Mouse (Mus musculus) neural tube, embryonic 13.5 days (tissue): ENCODE data around the gene Cldn10. TPM values are rescaled to one million over a fixed set of nuclear protein-coding genes. Genes with fewer than 3 reads are reported as not detected.

Experiments used
- ATAC-seq: fragments of 200-750 bp; cut with Nextera tagmentation; 2 replicates; pipeline ENCODE4 v1.8.0; 2017; ENCODE audit warnings: low read depth, mild to moderate bottlenecking, moderate TSS enrichment, moderate library complexity
- H3K27ac ChIP-seq: fragments of 300-500 bp; sonication (generic); replicated peaks from 2 replicates; pipeline ENCODE4 v1.5.1; 2015; ENCODE audit warnings: moderate library complexity, mild to moderate bottlenecking, inconsistent platforms
- H3K27me3 ChIP-seq: fragments of 300-500 bp; sonication (generic); 2 replicates; pipeline ENCODE4 v1.6.1; 2015; ENCODE audit warnings: mild to moderate bottlenecking, inconsistent platforms
- H3K36me3 ChIP-seq: fragments of 300-500 bp; sonication (generic); 2 replicates; pipeline ENCODE4 v1.6.1; 2015; ENCODE audit warnings: mild to moderate bottlenecking, inconsistent platforms
- H3K4me1 ChIP-seq: fragments of 300-500 bp; sonication (generic); replicated peaks from 2 replicates; pipeline ENCODE4 v1.6.1; 2015; ENCODE audit warnings: inconsistent platforms
- H3K4me2 ChIP-seq: fragments of 300-500 bp; sonication (generic); 2 replicates; pipeline ENCODE4 v1.6.1; 2015; ENCODE audit warnings: inconsistent platforms, mild to moderate bottlenecking, moderate library complexity
- H3K4me3 ChIP-seq: fragments of 300-500 bp; sonication (generic); 2 replicates; pipeline ENCODE4 v1.5.1; 2015; ENCODE audit warnings: mild to moderate bottlenecking, inconsistent platforms
- H3K9ac ChIP-seq: fragments of 300-500 bp; sonication (generic); 2 replicates; pipeline ENCODE4 v1.6.1; 2015; ENCODE audit warnings: moderate library complexity, mild to moderate bottlenecking, inconsistent platforms
- H3K9me3 ChIP-seq: fragments of 300-500 bp; sonication (generic); 2 replicates; pipeline ENCODE4 v1.6.1; 2016; ENCODE audit warnings: inconsistent platforms
- WGBS: fragments of 180-500 bp; shearing (Covaris S2); methylation state at CpG from one replicate; pipeline ENCODE4 v1.1.7; 2015; 5-methylcytosine and 5-hydroxymethylcytosine counted together
- polyA plus RNA-seq: library from polyadenylated mRNA; unstranded; fragments of >200 nt; fragmentation: Nextera tagmentation; extraction: Ambion mirVana; gene quantifications from 2 replicates; pipeline ENCODE4 v1.2.1, GENCODE M21; 2015

Gene Cldn10
- polyA plus RNA-seq, 1 experiment from 2014 or later = 0.38 TPM

DNA sequence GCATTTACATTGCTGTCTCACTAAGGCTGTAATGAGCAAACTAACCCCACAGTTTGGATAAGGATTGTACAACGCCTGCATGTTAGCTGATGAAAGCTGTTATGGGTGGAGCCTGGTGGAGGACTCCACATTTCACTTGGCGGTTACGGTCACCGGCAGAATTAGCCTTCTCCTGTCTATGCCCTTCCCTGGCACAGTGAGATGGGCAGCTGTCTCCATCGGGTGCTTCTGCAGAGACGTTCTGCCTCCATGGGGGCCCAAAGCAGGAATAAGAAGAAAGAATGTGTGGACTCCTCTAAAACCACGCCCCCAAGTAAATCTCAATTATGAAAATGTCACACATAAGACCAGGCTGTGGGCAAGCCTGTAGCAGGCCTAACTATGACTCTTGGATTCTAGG, 21.8 kb upstream of the Cldn10 start:
- H3K27ac ChIP-seq = no peak overlapping the region
- no peaks in the 10 kb centered on the region for H3K36me3 ChIP-seq
- H3K4me2 ChIP-seq = no peak overlapping the region
- H3K4me1 ChIP-seq = no peaks in the 10 kb centered on the region
- H3K27me3 ChIP-seq = 0 out of 2 replicates have a peak, but pooled peaks cover 3% of the 10 kb centered on the region
- no peak for ATAC-seq
- H3K4me3 ChIP-seq = no peak overlapping the region
- H3K9ac ChIP-seq = no peak overlapping the region
- no peaks in the 10 kb centered on the region for H3K9me3 ChIP-seq
- WGBS = 82% methylated on average over 7 of the region's 7 CpGs

DNA sequence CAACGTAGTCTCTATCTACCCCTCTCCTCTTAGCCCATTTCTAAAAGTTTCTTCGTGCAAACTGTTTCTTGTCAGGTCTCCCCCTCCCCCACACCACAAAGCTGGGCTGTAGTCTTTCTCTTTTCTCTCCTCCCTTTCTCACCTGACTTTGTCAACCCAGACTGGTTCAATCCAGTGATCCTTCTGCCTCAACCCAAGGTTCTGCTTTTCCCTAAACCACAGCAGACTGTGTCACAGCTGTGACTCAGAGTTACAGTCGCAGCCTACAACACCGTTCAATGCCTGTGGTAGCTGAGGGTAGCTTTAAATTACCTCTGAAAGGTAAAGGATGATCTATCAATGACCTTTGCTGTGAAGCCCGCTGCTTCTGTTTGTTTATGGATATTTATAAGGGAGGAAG, 21.3 kb upstream of the Cldn10 start:
- H3K36me3 ChIP-seq = no peaks in the 10 kb centered on the region

GRCm38 (mm10) chr14:118767673-118768353, 19.9 kb upstream of the Cldn10 start:
- peak; percentile 91 for ATAC-seq
- H3K4me2 ChIP-seq = no peak overlapping the region
- H3K36me3 ChIP-seq = no peaks in the 10 kb centered on the region
- 0 out of 2 replicates have a peak, but pooled peaks cover 3% of the 10 kb centered on the region for H3K27me3 ChIP-seq
- H3K9me3 ChIP-seq = no peaks in the 10 kb centered on the region
- no peaks in the 10 kb centered on the region for H3K4me1 ChIP-seq
- no peak overlapping the region for H3K4me3 ChIP-seq
- WGBS = 38% methylated on average over 14 of the region's 14 CpGs
- H3K27ac ChIP-seq = no peak overlapping the region
- no peak overlapping the region for H3K9ac ChIP-seq

More for the DNA sequence above, 21.3 kb upstream of the Cldn10 start:
- no peak overlapping the region for H3K9ac ChIP-seq
- no peak overlapping the region for H3K4me3 ChIP-seq
- no peak overlapping the region for H3K27ac ChIP-seq
- H3K9me3 ChIP-seq = no peaks in the 10 kb centered on the region
- 0 out of 2 replicates have a peak, but pooled peaks cover 3% of the 10 kb centered on the region for H3K27me3 ChIP-seq
- WGBS = 79% methylated on average over 5 of the region's 5 CpGs
- H3K4me1 ChIP-seq = no peaks in the 10 kb centered on the region
- ATAC-seq = no peak
- H3K4me2 ChIP-seq = no peak overlapping the region

- Histone ChIP-seq H3K4me2 (no peak overlapping the region), H3K36me3 (no peaks in the 10 kb centered on the region), H3K4me1 (no peaks in the 10 kb centered on the region), H3K4me3 (no peak overlapping the region), H3K9ac (no peak overlapping the region), H3K9me3 (no peaks in the 10 kb centered on the region), H3K27ac (no peak overlapping the region), H3K27me3 (0 out of 2 replicates have a peak, but pooled peaks cover 3% of the 10 kb centered on the region)
- ATAC-seq = no peak
- WGBS = 53% methylated on average over 17 of the region's 17 CpGs
Observed at GRCm38 (mm10) chr14:118768354-118768713, 19.4 kb upstream of the Cldn10 start.

- no peaks in the 10 kb centered on the region for H3K36me3 ChIP-seq
Observed at GRCm38 (mm10) chr14:118773668-118774067, 14.0 kb upstream of the Cldn10 start.

DNA sequence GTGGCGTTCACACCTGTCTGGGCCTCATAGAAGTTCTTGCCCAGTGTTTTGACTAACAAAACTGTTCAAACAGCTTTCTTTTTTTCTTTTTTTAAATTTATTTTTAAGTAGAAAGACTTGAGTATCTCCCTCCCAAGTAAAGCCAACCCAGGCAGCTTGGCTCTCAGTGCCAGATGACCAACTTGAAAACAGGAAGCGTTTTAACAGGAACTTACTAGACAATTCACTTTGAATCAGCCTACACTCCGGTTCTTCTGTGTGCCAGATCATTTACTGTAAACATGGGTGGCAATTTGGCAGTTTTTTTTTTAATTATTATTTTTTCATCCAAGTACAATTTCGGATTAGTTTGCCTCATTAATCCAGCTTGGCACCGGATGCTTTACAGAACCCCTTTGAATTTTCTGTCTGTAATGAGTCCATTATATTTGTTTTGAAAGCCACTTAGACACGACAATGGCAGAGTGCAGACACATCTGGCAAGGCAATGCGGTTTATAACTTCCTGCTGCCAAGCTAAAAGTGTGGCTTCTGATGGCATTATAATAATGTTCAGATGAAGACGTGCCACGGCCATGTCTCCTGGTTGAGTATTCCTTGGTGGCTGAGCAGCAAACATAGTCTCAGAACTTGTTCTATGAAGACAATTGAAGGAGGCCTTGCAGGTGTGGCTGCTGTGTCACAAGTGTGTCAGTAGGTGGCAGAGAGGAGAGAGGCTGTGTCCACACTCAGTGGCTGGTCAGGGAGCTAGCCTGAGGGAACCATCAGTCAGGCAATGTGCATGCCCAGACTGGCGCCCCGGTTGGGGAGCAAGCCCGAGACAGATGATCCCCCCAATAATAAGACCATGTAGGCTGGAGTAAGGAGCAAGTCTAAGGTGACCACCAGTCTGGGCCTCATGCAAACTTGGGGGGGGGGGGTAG, 12.9 kb upstream of the Cldn10 start:
- Histone ChIP-seq H3K4me2 (no peak overlapping the region), H3K4me1 (no peaks in the 10 kb centered on the region), H3K9me3 (no peaks in the 10 kb centered on the region), H3K27me3 (no peaks in the 10 kb centered on the region), H3K36me3 (no peaks in the 10 kb centered on the region), H3K27ac (no peak overlapping the region), H3K4me3 (no peak overlapping the region), H3K9ac (no peak overlapping the region)
- ATAC-seq = no peak
- 83% methylated on average over 12 of the region's 12 CpGs for WGBS

More at GRCm38 (mm10) chr14:118773668-118774067, 14.0 kb upstream of the Cldn10 start:
- Histone ChIP-seq H3K9ac (no peak overlapping the region), H3K27me3 (no peaks in the 10 kb centered on the region), H3K9me3 (no peaks in the 10 kb centered on the region), H3K4me3 (no peak overlapping the region), H3K4me2 (no peak overlapping the region), H3K27ac (no peak overlapping the region), H3K4me1 (no peaks in the 10 kb centered on the region)
- 93% methylated on average over 3 of the region's 3 CpGs for WGBS
- ATAC-seq = no peak

GRCm38 (mm10) chr14:118775554-118775953, 12.2 kb upstream of the Cldn10 start:
- H3K27ac ChIP-seq = no peak overlapping the region
- H3K9ac ChIP-seq = no peak overlapping the region
- H3K4me2 ChIP-seq = no peak overlapping the region
- H3K4me1 ChIP-seq = no peaks in the 10 kb centered on the region
- no peaks in the 10 kb centered on the region for H3K9me3 ChIP-seq
- no peaks in the 10 kb centered on the region for H3K36me3 ChIP-seq
- H3K4me3 ChIP-seq = no peak overlapping the region
- no peak for ATAC-seq
- 86% methylated on average over 1 of the region's 1 CpGs for WGBS
- no peaks in the 10 kb centered on the region for H3K27me3 ChIP-seq

DNA sequence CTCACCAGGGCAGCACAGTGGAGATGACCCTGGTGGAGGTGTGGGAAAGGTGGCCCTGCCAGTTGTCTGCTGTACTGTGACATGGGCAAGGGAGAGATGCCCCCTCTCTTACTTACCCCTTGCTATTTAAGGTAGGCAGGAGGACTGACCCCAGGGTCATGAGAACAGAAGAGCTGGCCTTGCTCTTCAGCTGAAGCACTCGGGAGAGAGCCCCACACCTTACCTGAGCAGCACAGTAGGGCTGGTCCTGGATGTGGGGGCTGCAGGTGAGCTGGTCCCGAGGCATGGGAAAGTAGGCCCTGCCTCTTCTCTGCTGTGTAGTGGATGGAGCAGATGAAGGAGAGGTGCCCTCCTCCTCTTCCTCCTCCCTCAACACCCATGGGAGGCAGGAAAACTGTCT, 11.3 kb upstream of the Cldn10 start:
- no peak overlapping the region for H3K4me3 ChIP-seq
- no peak overlapping the region for H3K4me2 ChIP-seq
- no peaks in the 10 kb centered on the region for H3K4me1 ChIP-seq
- H3K27me3 ChIP-seq = no peaks in the 10 kb centered on the region
- no peak overlapping the region for H3K27ac ChIP-seq
- H3K9me3 ChIP-seq = no peaks in the 10 kb centered on the region
- 82% methylated on average over 2 of the region's 2 CpGs for WGBS
- H3K9ac ChIP-seq = no peak overlapping the region
- no peaks in the 10 kb centered on the region for H3K36me3 ChIP-seq
- ATAC-seq = no peak

DNA sequence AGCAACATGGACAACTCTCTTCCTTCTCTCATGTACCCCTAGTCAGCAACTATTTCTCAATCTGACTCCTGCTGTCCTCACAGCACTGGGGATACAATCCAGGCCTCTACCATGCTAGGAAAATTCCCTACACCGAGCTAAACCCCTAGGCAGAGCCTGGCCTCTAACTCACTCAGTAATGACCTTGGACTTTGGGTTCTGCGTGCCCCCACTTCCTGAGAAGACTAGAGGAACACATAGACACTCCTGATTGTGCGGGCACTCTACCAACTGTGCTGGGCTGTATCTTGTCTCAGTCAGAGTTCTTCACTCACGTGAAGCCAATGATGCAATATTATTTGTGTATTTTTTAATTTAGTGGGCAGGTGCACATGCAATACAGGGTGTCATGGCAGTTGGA, 10.2 kb upstream of the Cldn10 start:
- no peaks in the 10 kb centered on the region for H3K27me3 ChIP-seq
- H3K4me2 ChIP-seq = no peak overlapping the region
- H3K9ac ChIP-seq = no peak overlapping the region
- H3K4me3 ChIP-seq = no peak overlapping the region
- H3K9me3 ChIP-seq = no peaks in the 10 kb centered on the region
- no peak for ATAC-seq
- no peaks in the 10 kb centered on the region for H3K36me3 ChIP-seq
- H3K27ac ChIP-seq = no peak overlapping the region
- 94% methylated on average over 4 of the region's 4 CpGs for WGBS
- no peaks in the 10 kb centered on the region for H3K4me1 ChIP-seq

GRCm38 (mm10) chr14:118781601-118782000, 6.1 kb upstream of the Cldn10 start:
- H3K36me3 ChIP-seq = no peaks in the 10 kb centered on the region
- H3K4me1 ChIP-seq = peaks cover 4% of the 10 kb centered on the region
- H3K27me3 ChIP-seq = no peaks in the 10 kb centered on the region
- H3K27ac ChIP-seq = no peak overlapping the region
- no peak for ATAC-seq
- no peak overlapping the region for H3K9ac ChIP-seq
- WGBS = 89% methylated on average over 7 of the region's 7 CpGs
- no peak overlapping the region for H3K4me3 ChIP-seq
- no peak overlapping the region for H3K4me2 ChIP-seq
- H3K9me3 ChIP-seq = no peaks in the 10 kb centered on the region

- 71% methylated on average over 3 of the region's 3 CpGs for WGBS
- Histone ChIP-seq H3K4me2 (no peak overlapping the region), H3K9ac (no peak overlapping the region), H3K36me3 (no peaks in the 10 kb centered on the region), H3K4me1 (peaks cover 4% of the 10 kb centered on the region), H3K9me3 (no peaks in the 10 kb centered on the region), H3K4me3 (no peak overlapping the region), H3K27ac (no peak overlapping the region), H3K27me3 (no peaks in the 10 kb centered on the region)
- ATAC-seq = no peak
Observed at GRCm38 (mm10) chr14:118782241-118782640, 5.5 kb upstream of the Cldn10 start.

- no peaks in the 10 kb centered on the region for H3K9me3 ChIP-seq
- no peaks in the 10 kb centered on the region for H3K36me3 ChIP-seq
- H3K27me3 ChIP-seq = no peaks in the 10 kb centered on the region
- no peak overlapping the region for H3K27ac ChIP-seq
- ATAC-seq = no peak
- H3K9ac ChIP-seq = no peak overlapping the region
- no peak overlapping the region for H3K4me3 ChIP-seq
- WGBS = 75% methylated on average over 17 of the region's 17 CpGs
- H3K4me2 ChIP-seq = no peak overlapping the region
- peaks cover 4% of the 10 kb centered on the region for H3K4me1 ChIP-seq
Observed at GRCm38 (mm10) chr14:118783326-118783935, 4.3 kb upstream of the Cldn10 start.
